Mouse (Mus musculus): ENCODE measurements at regions not wholly inside any gene's neighbourhood (a gene's known extent, or its start where the extent isn't known, plus 50 kb on each side); places are given as distances from the start of the nearest gene placed in this dataset.

- in situ Hi-C loops (cut with MboI; ENCODE audit: low pct_unique_long_range_greater_than_20kb in 1 of 2, low sequenced_read_pairs in 2 of 2, unreplicated experiment in 1 of 2): loop anchor here in 1 of 2 experiments (25.0 kb wide), 1 partner anchor 618 kb away; the partner anchor contains the start of gene Nuak1
Observed at GRCm38 (mm10) chr10:83819266-83819949, 96.7 kb downstream of the 1500009L16Rik start.

DNA sequence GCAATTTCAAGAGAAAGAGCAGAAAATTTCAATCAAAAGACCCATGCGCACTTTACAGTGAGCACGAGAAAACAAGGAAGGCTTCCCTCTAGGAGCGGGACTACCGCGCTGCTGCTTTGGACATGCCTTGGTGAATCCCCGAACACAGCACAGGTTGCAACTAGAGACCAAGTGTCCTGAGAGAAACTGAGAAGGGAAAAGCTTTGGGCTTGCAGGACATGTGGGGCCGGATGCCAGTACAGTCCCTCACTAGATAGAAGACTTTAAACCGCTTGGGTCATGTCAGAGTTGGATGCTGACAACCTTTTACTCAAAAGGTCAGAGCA lies 97.2 kb downstream of the 1500009L16Rik start:
- in situ Hi-C loops (cut with MboI; ENCODE audit: low pct_unique_long_range_greater_than_20kb in 1 of 2, low sequenced_read_pairs in 2 of 2, unreplicated experiment in 1 of 2): loop anchor here in 1 of 2 experiments (25.0 kb wide), 1 partner anchor 617 kb away; the partner anchor contains the start of gene Nuak1

- in situ Hi-C loops (cut with MboI; ENCODE audit: low pct_unique_long_range_greater_than_20kb in 1 of 2, low sequenced_read_pairs in 2 of 2, unreplicated experiment in 1 of 2): loop anchor here in 1 of 2 experiments (25.0 kb wide), 1 partner anchor 616 kb away; the partner anchor contains the start of gene Nuak1
Observed at GRCm38 (mm10) chr10:83821089-83821488, 98.4 kb downstream of the 1500009L16Rik start.

GRCm38 (mm10) chr10:83826105-83826504 lies 103.4 kb downstream of the 1500009L16Rik start:
- in situ Hi-C loops (cut with MboI; ENCODE audit: low pct_unique_long_range_greater_than_20kb in 1 of 2, low sequenced_read_pairs in 2 of 2, unreplicated experiment in 1 of 2): no loop called here

GRCm38 (mm10) chr10:83836351-83836750 lies 113.7 kb downstream of the 1500009L16Rik start:
- in situ Hi-C loops (cut with MboI; ENCODE audit: low pct_unique_long_range_greater_than_20kb in 1 of 2, low sequenced_read_pairs in 2 of 2, unreplicated experiment in 1 of 2): no loop called here

- in situ Hi-C loops (cut with MboI; ENCODE audit: low pct_unique_long_range_greater_than_20kb in 1 of 2, low sequenced_read_pairs in 2 of 2, unreplicated experiment in 1 of 2): no loop called here
Observed at GRCm38 (mm10) chr10:83840226-83840625, 117.6 kb downstream of the 1500009L16Rik start.

- in situ Hi-C loops (cut with MboI; ENCODE audit: low pct_unique_long_range_greater_than_20kb in 1 of 2, low sequenced_read_pairs in 2 of 2, unreplicated experiment in 1 of 2): no loop called here
Observed at GRCm38 (mm10) chr10:83850881-83851280, 128.2 kb downstream of the 1500009L16Rik start.

GRCm38 (mm10) chr10:83852194-83852593 lies 129.5 kb downstream of the 1500009L16Rik start:
- in situ Hi-C loops (cut with MboI; ENCODE audit: low pct_unique_long_range_greater_than_20kb in 1 of 2, low sequenced_read_pairs in 2 of 2, unreplicated experiment in 1 of 2): no loop called here

GRCm38 (mm10) chr10:83852806-83853205 lies 130.1 kb downstream of the 1500009L16Rik start:
- in situ Hi-C loops (cut with MboI; ENCODE audit: low pct_unique_long_range_greater_than_20kb in 1 of 2, low sequenced_read_pairs in 2 of 2, unreplicated experiment in 1 of 2): no loop called here

- in situ Hi-C loops (cut with MboI; ENCODE audit: low pct_unique_long_range_greater_than_20kb in 1 of 2, low sequenced_read_pairs in 2 of 2, unreplicated experiment in 1 of 2): no loop called here
Observed at GRCm38 (mm10) chr10:83857794-83858442, 135.3 kb downstream of the 1500009L16Rik start.

DNA sequence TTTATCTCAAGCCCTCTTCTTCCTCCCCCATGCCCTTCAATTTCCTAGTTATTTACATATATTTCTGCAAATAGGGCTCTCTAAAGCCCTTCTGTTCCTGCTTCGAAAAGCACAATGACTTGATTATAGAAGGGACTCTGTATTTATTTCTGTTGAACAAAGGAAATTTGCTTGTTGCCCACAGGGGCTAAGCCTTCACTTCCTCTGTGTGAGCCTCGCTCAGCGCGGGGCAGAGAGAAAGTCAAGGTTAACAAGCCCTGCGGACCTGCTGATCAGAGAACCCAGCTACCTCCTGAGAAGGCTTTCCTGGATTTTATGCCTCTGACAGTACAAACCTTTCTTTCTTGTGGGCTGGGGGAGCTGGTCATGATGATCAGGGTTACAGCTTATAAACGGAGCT lies 136.0 kb downstream of the 1500009L16Rik start:
- in situ Hi-C loops (cut with MboI; ENCODE audit: low pct_unique_long_range_greater_than_20kb in 1 of 2, low sequenced_read_pairs in 2 of 2, unreplicated experiment in 1 of 2): no loop called here

DNA sequence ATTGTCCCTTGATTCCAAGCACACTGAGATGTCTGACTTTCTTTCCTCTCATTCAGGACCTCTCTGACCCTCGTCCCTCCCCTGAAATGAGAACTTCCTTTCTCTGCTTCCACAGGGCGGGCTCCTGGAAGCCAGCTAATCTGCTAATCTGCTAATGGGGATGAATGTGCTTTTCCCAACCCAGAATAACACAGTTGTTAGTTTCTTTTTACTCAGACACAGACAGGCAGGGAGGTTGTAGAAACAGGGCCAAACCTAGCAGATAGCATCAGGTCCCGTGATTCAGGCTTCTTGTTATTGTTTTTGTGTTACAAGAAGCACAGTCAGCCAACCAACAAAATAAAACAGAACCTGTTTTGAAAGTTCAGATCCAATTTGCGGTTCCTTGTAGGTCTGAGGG lies 137.0 kb downstream of the 1500009L16Rik start:
- in situ Hi-C loops (cut with MboI; ENCODE audit: low pct_unique_long_range_greater_than_20kb in 1 of 2, low sequenced_read_pairs in 2 of 2, unreplicated experiment in 1 of 2): no loop called here

- in situ Hi-C loops (cut with MboI; ENCODE audit: low pct_unique_long_range_greater_than_20kb in 1 of 2, low sequenced_read_pairs in 2 of 2, unreplicated experiment in 1 of 2): no loop called here
Observed at GRCm38 (mm10) chr10:83861574-83862190, 139.0 kb downstream of the 1500009L16Rik start.

DNA sequence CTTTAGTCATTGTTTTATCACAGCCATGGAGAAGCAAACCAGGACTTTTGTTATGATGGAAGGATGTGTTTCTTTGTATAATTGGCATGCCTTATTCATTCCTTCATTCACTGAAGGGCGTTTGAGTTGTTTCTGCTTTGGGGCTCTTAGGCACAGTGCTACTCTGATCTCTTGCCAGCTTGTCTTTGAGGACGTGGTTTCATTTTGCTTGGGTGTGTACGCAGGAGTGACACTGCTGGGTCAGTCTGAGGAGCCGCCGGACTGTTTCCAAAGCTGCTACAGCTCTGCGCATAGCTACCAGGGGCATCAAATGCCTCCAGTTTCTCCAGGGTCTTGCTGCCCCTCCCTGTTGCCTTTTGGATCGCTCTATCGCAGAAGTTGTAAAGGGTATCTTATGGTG lies 141.9 kb downstream of the 1500009L16Rik start:
- in situ Hi-C loops (cut with MboI; ENCODE audit: low pct_unique_long_range_greater_than_20kb in 1 of 2, low sequenced_read_pairs in 2 of 2, unreplicated experiment in 1 of 2): no loop called here

DNA sequence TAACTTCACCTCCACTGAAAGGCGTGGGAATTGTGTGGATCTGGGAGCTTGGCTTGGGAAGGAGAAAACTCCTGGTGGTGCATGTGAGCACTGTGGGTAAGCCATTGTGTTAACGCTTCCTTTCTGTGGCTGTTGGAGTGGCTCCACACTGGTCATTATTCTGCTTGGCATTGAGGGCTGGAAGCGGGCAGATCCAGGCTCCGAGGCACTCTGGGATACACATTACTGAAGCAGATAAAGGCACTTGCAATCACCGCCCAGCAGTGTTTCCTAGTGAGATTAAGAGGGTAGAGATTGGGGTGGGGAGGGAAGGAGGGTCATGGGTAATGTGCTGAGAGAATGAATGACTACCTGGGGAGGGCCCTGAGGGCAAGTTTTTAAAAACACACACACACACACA lies 143.3 kb downstream of the 1500009L16Rik start:
- in situ Hi-C loops (cut with MboI; ENCODE audit: low pct_unique_long_range_greater_than_20kb in 1 of 2, low sequenced_read_pairs in 2 of 2, unreplicated experiment in 1 of 2): no loop called here

DNA sequence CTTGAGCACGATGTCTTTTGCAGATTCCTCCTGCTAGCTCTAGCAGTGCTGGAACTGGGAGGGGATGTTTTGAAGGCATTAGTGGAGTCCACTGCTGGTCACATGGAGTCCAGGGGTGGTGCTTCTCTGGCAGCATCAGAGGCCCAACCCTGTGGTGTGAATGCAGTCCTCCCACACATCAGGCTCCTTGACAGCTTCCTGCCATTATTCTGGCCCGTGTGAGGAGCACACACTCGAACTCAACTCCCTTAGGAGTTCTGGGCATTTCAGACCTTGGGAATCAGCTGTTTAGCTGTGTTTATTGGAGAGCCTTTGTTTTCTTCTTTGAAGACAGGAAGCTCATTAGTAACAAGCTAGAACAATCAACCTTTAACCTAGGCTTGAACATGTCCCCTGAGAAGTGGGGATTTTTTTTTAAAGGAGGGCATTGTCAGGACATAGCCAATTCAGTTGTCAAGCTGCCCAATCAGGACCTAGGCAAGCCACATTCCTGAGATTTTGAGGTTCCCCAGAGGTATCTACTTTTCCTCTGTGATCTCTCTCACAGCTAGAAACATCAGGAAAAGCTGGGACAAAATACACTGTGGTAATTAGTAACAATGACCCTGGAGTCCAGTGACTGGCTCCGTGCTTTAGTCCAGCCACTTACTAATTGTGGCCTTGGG lies 149.2 kb downstream of the 1500009L16Rik start:
- in situ Hi-C loops (cut with MboI; ENCODE audit: low pct_unique_long_range_greater_than_20kb in 1 of 2, low sequenced_read_pairs in 2 of 2, unreplicated experiment in 1 of 2): no loop called here

DNA sequence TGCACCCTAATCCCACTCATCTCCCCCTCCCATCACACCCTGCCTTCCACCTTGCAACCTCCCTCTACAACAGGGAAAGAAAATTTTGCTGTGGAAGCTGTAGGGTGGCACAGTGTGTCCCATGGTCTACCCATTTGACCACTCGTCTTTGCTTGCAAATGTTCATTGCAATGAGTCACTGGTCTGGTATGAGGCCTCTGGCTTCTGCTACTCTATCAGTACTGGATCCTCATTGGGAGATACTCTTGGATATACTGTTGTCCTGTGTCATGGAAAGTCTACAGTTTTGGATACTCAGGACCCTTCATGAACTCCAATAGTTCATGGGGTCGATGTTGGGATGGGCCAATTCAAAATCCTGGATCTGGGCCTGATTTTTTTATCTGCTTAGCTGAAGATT lies 156.1 kb downstream of the 1500009L16Rik start:
- in situ Hi-C loops (cut with MboI; ENCODE audit: low pct_unique_long_range_greater_than_20kb in 1 of 2, low sequenced_read_pairs in 2 of 2, unreplicated experiment in 1 of 2): no loop called here

DNA sequence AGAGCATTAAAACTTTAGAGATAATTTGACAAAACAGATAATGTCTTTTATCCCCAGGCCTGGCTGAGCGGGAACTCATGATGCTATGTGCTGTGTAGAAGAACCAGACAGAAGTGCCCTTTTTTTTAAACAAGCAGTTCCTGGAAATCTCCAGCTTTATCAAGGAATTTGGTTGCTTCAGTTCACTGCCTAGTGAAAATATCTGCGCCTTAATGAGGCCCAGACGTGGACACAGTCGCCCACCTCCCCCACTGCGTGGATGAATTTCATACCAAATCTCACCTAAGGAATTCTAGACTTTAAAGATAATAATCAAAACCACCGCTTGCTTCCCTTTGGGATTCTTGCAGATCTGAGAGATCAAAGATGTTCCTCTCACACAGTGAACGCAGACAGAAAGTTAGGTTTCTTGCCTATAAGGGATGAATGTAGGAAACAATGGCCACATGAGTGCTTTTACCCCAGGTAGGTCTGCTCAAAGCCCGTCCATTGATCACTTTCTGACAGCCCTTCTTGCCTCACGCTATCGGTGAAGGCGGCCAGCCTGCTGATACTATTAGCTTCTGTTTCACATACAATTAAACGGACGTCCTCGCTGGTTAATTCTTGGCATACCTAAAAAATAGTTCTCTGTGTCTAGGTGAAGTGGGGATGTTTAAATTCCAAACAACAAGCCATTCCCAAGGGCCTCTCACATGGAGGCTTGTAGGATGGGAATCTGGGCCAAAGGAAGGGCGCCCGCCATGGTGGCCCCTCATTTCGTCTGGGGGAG lies 159.6 kb downstream of the 1500009L16Rik start:
- in situ Hi-C loops (cut with MboI; ENCODE audit: low pct_unique_long_range_greater_than_20kb in 1 of 2, low sequenced_read_pairs in 2 of 2, unreplicated experiment in 1 of 2): no loop called here

DNA sequence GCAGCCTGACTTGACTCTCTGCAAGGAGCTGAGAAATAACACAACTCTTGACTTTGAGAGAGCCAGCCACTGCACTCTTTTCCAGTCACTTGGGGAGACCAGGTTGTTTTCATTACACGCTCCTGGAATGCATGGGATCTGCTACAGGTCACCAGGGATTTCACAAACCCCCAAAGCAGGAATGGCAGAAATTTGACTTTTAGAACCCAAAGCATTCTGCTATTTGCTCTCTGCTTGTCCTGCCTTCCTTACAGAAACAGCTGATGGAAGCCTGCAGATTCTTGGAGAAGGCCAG lies 160.2 kb downstream of the 1500009L16Rik start:
- in situ Hi-C loops (cut with MboI; ENCODE audit: low pct_unique_long_range_greater_than_20kb in 1 of 2, low sequenced_read_pairs in 2 of 2, unreplicated experiment in 1 of 2): no loop called here
